Mouse (Mus musculus) retina, adult 2 months (tissue): ENCODE data around the gene Klc1.

ENCODE experiments used
- DNase-seq: peaks from one replicate; pipeline ENCODE4 v3.0.0-alpha.2; 2012; ENCODE audit warnings: low read depth, low spot score

Gene Klc1

GRCm38 (mm10) chr12:111769816-111770577 lies 11.3 kb downstream of the Klc1 start:
- no peak for DNase-seq

GRCm38 (mm10) chr12:111770651-111771050 lies 12.0 kb downstream of the Klc1 start:
- no peak for DNase-seq

GRCm38 (mm10) chr12:111774156-111774555 lies 15.5 kb downstream of the Klc1 start:
- DNase-seq = no peak

- no peak for DNase-seq
Observed at GRCm38 (mm10) chr12:111774845-111775244, 16.2 kb downstream of the Klc1 start.

GRCm38 (mm10) chr12:111777919-111778318 lies 19.3 kb downstream of the Klc1 start:
- DNase-seq = no peak

- DNase-seq = no peak
Observed at GRCm38 (mm10) chr12:111779544-111779943, 20.9 kb downstream of the Klc1 start.

- DNase-seq = no peak
Observed at GRCm38 (mm10) chr12:111785174-111785573, 26.5 kb downstream of the Klc1 start.

GRCm38 (mm10) chr12:111787015-111787414 lies 28.4 kb downstream of the Klc1 start:
- no peak for DNase-seq

GRCm38 (mm10) chr12:111790090-111790489 lies 31.4 kb downstream of the Klc1 start:
- DNase-seq = no peak

GRCm38 (mm10) chr12:111790631-111791030 lies 32.0 kb downstream of the Klc1 start:
- DNase-seq = no peak

- no peak for DNase-seq
Observed at GRCm38 (mm10) chr12:111791474-111792104, 32.9 kb downstream of the Klc1 start.

GRCm38 (mm10) chr12:111794102-111794501 lies 35.5 kb downstream of the Klc1 start:
- DNase-seq = no peak

- DNase-seq = no peak
Observed at GRCm38 (mm10) chr12:111794526-111795179, 36.0 kb downstream of the Klc1 start.

GRCm38 (mm10) chr12:111795180-111795895 lies 36.7 kb downstream of the Klc1 start:
- no peak for DNase-seq

- no peak for DNase-seq
Observed at GRCm38 (mm10) chr12:111797251-111797650, 38.6 kb downstream of the Klc1 start.

- DNase-seq = no peak
Observed at GRCm38 (mm10) chr12:111798493-111798892, 39.8 kb downstream of the Klc1 start.

GRCm38 (mm10) chr12:111800459-111801183 lies 42.0 kb downstream of the Klc1 start:
- no peak for DNase-seq

GRCm38 (mm10) chr12:111803538-111803937 lies 44.9 kb downstream of the Klc1 start:
- no peak for DNase-seq

- no peak for DNase-seq
Observed at GRCm38 (mm10) chr12:111808775-111809174, 50.1 kb downstream of the Klc1 start.

GRCm38 (mm10) chr12:111809762-111810161 lies 51.1 kb downstream of the Klc1 start:
- no peak for DNase-seq

GRCm38 (mm10) chr12:111812075-111812474 lies 53.4 kb downstream of the Klc1 start:
- DNase-seq = no peak
